Mouse (Mus musculus) CH12.LX (cell line): ENCODE measurements at regions not wholly inside any gene's neighbourhood (a gene's known extent, or its start where the extent isn't known, plus 50 kb on each side); places are given as distances from the start of the nearest gene placed in this dataset.

Experiments used
- DNase-seq: peaks from one replicate; pipeline ENCODE4 v3.0.0-alpha.2; 2013; ENCODE audit errors: extremely low read depth
- H3K27ac ChIP-seq: 2 replicates; pipeline ENCODE4 v1.5.1; 2012; ENCODE audit warnings: low read depth, mild to moderate bottlenecking, control low read depth, moderate library complexity; ENCODE audit not compliant: insufficient read depth
- H3K27me3 ChIP-seq: replicated peaks from 2 replicates; pipeline ENCODE3; 2012; ENCODE audit warnings: inconsistent platforms
- H3K36me3 ChIP-seq, 2 experiments: replicated peaks in 1 of 2; 2 replicates each; pipeline versions ENCODE3 to v1.6.1; 2012; ENCODE audit warnings: inconsistent platforms in 1 of 2, low read length in 1 of 2, mild to moderate bottlenecking in 1 of 2, mixed read lengths in 1 of 2, moderate library complexity in 1 of 2; ENCODE audit not compliant: control insufficient read depth in 1 of 2, insufficient read depth in 1 of 2
- H3K4me1 ChIP-seq, 2 experiments: 2 replicates each; pipeline ENCODE4 v1.6.1; 2012; ENCODE audit warnings: inconsistent platforms in 1 of 2, moderate library complexity in 1 of 2; ENCODE audit not compliant: insufficient read depth in 2 of 2, control insufficient read depth in 1 of 2
- H3K4me2 ChIP-seq: 2 replicates; pipeline ENCODE4 v1.6.1; 2012; ENCODE audit warnings: low read depth, mild to moderate bottlenecking, control low read depth; ENCODE audit not compliant: poor library complexity, insufficient read depth, severe bottlenecking
- H3K4me3 ChIP-seq, 3 experiments: fragments of 150-350 bp in 1 of 3; sonication (generic) in 1 of 3; replicated peaks in 1 of 3; 2 replicates each; pipeline versions ENCODE3 to v1.5.1; 2011 to 2012; ENCODE audit warnings: low read depth in 2 of 3, low read length in 2 of 3, mild to moderate bottlenecking in 2 of 3, moderate library complexity in 2 of 3, control low read depth in 1 of 3, improper control_type of control experiment in 1 of 3, inconsistent platforms in 1 of 3, mixed read lengths in 1 of 3; ENCODE audit not compliant: poor library complexity in 1 of 3
- H3K79me2 ChIP-seq: replicated peaks from 2 replicates; pipeline ENCODE4 v1.6.1; 2012; ENCODE audit warnings: mild to moderate bottlenecking, moderate library complexity; ENCODE audit not compliant: control insufficient read depth, poor library complexity, insufficient read depth, severe bottlenecking; ENCODE audit errors: extremely low read depth
- H3K9ac ChIP-seq: 2 replicates; pipeline ENCODE4 v1.6.1; 2012; ENCODE audit warnings: low read depth, mild to moderate bottlenecking, control low read depth, moderate library complexity; ENCODE audit not compliant: insufficient read depth
- H3K9me3 ChIP-seq: replicated peaks from 2 replicates; pipeline ENCODE3; 2012; ENCODE audit warnings: low read length, inconsistent platforms, mixed read lengths
- BHLHE40 ChIP-seq: IDR thresholded peaks from 2 replicates; pipeline ENCODE4 v1.6.1; 2011; ENCODE audit warnings: mild to moderate bottlenecking, low read depth, low read length, improper control_type of control experiment
- CTCF ChIP-seq, 2 experiments: IDR thresholded peaks in 1 of 2; conservative IDR thresholded peaks in 1 of 2; 2 replicates each; pipeline ENCODE4 v1.5.1; 2011 to 2012; ENCODE audit warnings: low read depth in 2 of 2, low read length in 2 of 2, improper control_type of control experiment in 1 of 2, inconsistent platforms in 1 of 2, mild to moderate bottlenecking in 1 of 2, moderate library complexity in 1 of 2
- E2F4 ChIP-seq: IDR thresholded peaks from 2 replicates; pipeline ENCODE4 v1.6.1; 2011; ENCODE audit warnings: low read depth, low read length, improper control_type of control experiment; ENCODE audit not compliant: insufficient replicate concordance
- ELF1 ChIP-seq: IDR thresholded peaks from 2 replicates; pipeline ENCODE4 v1.6.1; 2014; ENCODE audit warnings: low read depth, mild to moderate bottlenecking, inconsistent platforms, low read length, improper control_type of control experiment
- GABPA ChIP-seq: IDR thresholded peaks from 2 replicates; pipeline ENCODE4 v1.6.1; 2012; ENCODE audit warnings: low read depth, low read length, improper control_type of control experiment, inconsistent platforms; ENCODE audit not compliant: insufficient replicate concordance
- IRF4 ChIP-seq: IDR thresholded peaks from 2 replicates; pipeline ENCODE4 v1.6.1; 2014; ENCODE audit warnings: low read depth, mild to moderate bottlenecking, inconsistent platforms, low read length, improper control_type of control experiment
- JUN ChIP-seq: IDR thresholded peaks from 2 replicates; pipeline ENCODE4 v1.6.1; 2011; ENCODE audit warnings: low read depth, mild to moderate bottlenecking, low read length, improper control_type of control experiment, moderate library complexity; ENCODE audit not compliant: insufficient read depth
- JUND ChIP-seq: conservative IDR thresholded peaks from 2 replicates; pipeline ENCODE4 v1.6.1; 2011; ENCODE audit warnings: low read depth, low read length, improper control_type of control experiment
- MAX ChIP-seq: IDR thresholded peaks from 2 replicates; pipeline ENCODE4 v1.6.1; 2011; ENCODE audit warnings: low read length, improper control_type of control experiment
- MAZ ChIP-seq: IDR thresholded peaks from 2 replicates; pipeline ENCODE4 v1.6.1; 2012; ENCODE audit warnings: low read depth, mild to moderate bottlenecking, inconsistent platforms, low read length, improper control_type of control experiment, moderate library complexity
- MEF2A ChIP-seq: IDR thresholded peaks from 2 replicates; pipeline ENCODE4 v1.6.1; 2014; ENCODE audit warnings: low read depth, mild to moderate bottlenecking, inconsistent platforms, low read length, improper control_type of control experiment, borderline replicate concordance
- MXI1 ChIP-seq: IDR thresholded peaks from 2 replicates; pipeline ENCODE4 v1.6.1; 2011; ENCODE audit warnings: mild to moderate bottlenecking, low read depth, low read length, improper control_type of control experiment
- NELFE ChIP-seq: IDR thresholded peaks from 2 replicates; pipeline ENCODE4 v1.6.1; 2011; ENCODE audit warnings: low read depth, low read length, improper control_type of control experiment
- NRF1 ChIP-seq: IDR thresholded peaks from 2 replicates; pipeline ENCODE4 v1.6.1; 2014; ENCODE audit warnings: low read depth, mild to moderate bottlenecking, inconsistent platforms, low read length, improper control_type of control experiment, moderate library complexity
- PAX5 ChIP-seq: IDR thresholded peaks from 2 replicates; pipeline ENCODE4 v1.6.1; 2012; ENCODE audit warnings: low read length, inconsistent platforms, mixed read lengths
- POLR2A ChIP-seq: IDR thresholded peaks from 2 replicates; pipeline ENCODE4 v1.6.1; 2011; ENCODE audit warnings: low read depth, mild to moderate bottlenecking, improper control_type of control experiment, low read length
- RCOR1 ChIP-seq: conservative IDR thresholded peaks from 2 replicates; pipeline ENCODE4 v1.6.1; 2012; ENCODE audit warnings: low read depth, mild to moderate bottlenecking, inconsistent platforms, low read length, improper control_type of control experiment
- TCF12 ChIP-seq: IDR thresholded peaks from 2 replicates; pipeline ENCODE4 v1.6.1; 2014; ENCODE audit warnings: low read depth, mild to moderate bottlenecking, inconsistent platforms, low read length, improper control_type of control experiment
- USF1 ChIP-seq: IDR thresholded peaks from 2 replicates; pipeline ENCODE4 v1.6.1; 2014; ENCODE audit warnings: low read depth, mild to moderate bottlenecking, inconsistent platforms, low read length, improper control_type of control experiment
- ZC3H11A ChIP-seq: IDR thresholded peaks from 2 replicates; pipeline ENCODE4 v1.6.1; 2012; ENCODE audit warnings: low read depth, mild to moderate bottlenecking, inconsistent platforms, low read length, improper control_type of control experiment
- ZMIZ1 ChIP-seq: IDR thresholded peaks from 2 replicates; pipeline ENCODE4 v1.6.1; 2012; ENCODE audit warnings: low read depth, mild to moderate bottlenecking, inconsistent platforms, low read length, improper control_type of control experiment
- ZNF384 ChIP-seq: IDR thresholded peaks from 2 replicates; pipeline ENCODE4 v1.6.1; 2012; ENCODE audit warnings: low read depth, low read length, improper control_type of control experiment, inconsistent platforms
- dilution Hi-C: fragments of 300-500 bp; cut with MboI; formaldehyde crosslinking; loops from 2 replicates; pipeline ENCODE4 v1.14.3; 2020; ENCODE audit warnings: low sequenced_read_pairs; ENCODE audit not compliant: extremely low pct_unique_long_range_greater_than_20kb, extremely low pct_ligation_motif_present
- in situ Hi-C: fragments of 300-500 bp; cut with MboI; formaldehyde crosslinking; loops from 3 replicates; pipeline ENCODE4 v1.14.3; 2019; ENCODE audit warnings: low sequenced_read_pairs, low pct_ligation_motif_present, low pct_unique_long_range_greater_than_20kb, mixed read lengths

DNA sequence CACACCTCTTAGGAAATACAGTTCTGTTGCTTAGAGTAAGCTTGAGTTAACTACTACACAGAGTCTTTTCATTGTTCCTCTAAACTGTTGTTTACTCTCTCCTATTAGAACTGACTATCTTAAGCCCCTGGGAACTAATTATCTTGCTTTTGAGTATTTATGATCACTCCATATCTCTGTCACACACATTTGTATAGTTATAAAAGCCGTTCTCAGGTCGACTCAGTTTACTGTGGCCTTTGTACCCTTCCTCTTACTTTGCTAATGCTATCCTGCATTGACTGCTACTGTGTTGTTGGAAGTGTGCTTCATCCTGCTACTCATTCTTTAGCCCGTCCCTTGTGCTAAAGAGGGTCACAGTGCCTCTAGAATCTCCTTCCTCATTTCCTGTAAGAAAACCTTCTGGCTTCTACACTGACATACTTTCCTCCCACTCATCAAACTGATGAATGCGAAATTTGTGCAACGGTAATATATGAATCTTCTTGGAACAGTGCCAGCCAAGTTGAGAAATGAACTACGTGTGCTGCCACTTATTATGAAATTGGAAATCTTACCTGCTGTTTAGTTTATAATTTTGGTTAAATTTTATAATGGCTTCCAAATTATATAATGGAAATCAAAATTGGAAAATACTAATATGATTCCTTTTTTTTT lies 119.8 kb upstream of the Cblb start (continued):
- TF ChIP-seq MAX (no peak), BHLHE40 (no peak)

DNA sequence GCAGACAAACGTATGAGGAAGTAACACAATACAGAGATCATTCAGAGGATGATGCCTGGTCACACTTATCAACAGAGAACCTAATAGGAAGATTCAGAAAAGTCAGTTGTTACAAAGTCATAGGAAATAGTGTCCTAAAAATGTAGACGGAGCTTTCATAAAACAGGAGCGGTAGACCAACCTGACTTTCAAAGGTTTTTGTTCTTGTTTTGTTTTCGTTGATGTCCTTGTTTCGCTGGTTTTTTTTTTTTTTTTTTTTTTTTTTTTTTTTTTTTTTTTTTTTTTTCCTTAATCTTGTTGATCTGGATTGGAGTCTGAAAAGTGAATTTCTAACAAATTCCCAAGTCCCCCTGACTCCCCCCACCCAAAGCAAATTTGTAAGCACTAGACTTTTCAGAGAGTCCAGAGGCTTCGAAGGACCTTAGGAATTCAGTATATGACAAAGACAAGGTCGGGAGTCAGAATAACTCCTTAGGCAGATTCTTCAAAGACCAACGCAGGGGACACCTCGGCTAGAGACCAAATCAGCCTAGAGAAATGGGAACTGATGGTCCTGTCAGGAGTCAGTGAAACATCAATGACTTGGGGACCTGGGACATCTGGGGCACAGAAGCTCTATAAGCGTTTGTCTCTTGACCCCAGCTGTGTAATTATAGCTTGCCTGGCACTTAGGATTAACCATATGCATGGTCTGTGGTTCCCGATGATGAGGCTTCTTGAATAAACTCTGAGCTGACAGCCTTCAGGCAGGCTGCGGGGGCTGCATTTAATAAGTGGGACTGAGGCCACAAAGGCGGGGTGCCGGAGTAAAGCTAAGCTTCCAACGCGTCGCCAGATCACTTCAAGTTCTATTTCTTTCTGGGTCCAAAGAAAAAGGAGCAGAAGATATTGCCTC lies 115.7 kb upstream of the Cblb start:
- Histone ChIP-seq H3K36me3 (no peaks in the 10 kb centered on the region), H3K9me3 (peaks cover 3% of the 10 kb centered on the region), H3K4me3 (no peak overlapping the region), H3K4me1 (peaks cover 0 to 15% of the 10 kb centered on the region in 2 experiments; a peak in 2 of 4 replicates), H3K9ac (no peak overlapping the region), H3K27ac (no peak overlapping the region), H3K4me2 (no peak overlapping the region), H3K79me2 (no peaks in the 10 kb centered on the region), H3K27me3 (no peaks in the 10 kb centered on the region)
- no peak for DNase-seq
- in situ Hi-C loops (no loop called here), dilution Hi-C loops (no loop called here)
- TF ChIP-seq ZNF384 (peak; percentile 69), ZC3H11A (no peak), MAX (no peak)

DNA sequence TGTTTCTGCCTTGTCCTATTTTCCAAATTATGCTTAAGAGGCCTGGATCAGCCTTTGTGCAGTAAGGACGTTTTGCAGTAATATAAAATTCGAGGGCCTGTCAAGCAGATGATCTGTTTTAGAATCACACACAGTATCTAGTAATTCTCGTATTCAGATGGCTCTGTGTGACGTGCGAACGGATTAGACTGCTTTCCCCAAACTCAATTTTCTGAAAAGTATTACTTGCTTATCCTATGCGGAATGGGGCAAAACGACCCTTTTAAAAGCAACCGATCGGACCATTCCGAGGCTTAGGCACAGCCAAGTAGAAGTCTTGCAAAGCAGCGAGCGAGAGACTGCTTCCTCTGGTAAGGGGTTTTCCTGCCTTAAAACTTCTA lies 115.1 kb upstream of the Cblb start:
- H3K4me1 ChIP-seq = peaks cover 0 to 15% of the 10 kb centered on the region in 2 experiments; a peak in 2 of 4 replicates

More for the DNA sequence above, 115.1 kb upstream of the Cblb start:
- DNase-seq = no peak
- no peak overlapping the region for H3K4me3 ChIP-seq
- TF ChIP-seq CTCF (conservative IDR thresholded peaks at IDR 0.05 in 1 of 2, IDR thresholded peaks at IDR 0.05 in 1 of 2; ENCODE audit: low read depth in 2 of 2, low read length in 2 of 2) (no peak), POLR2A (no peak), MAZ (no peak), USF1 (no peak), NRF1 (no peak), ZC3H11A (no peak), ZMIZ1 (no peak), ELF1 (no peak), IRF4 (no peak), GABPA (no peak), MEF2A (no peak), PAX5 (no peak), MXI1 (no peak), NELFE (no peak), JUN (no peak), E2F4 (no peak), RCOR1 (no peak), JUND (no peak), TCF12 (no peak)
- TF ChIP-seq, all 38 proteins: peak for 0
- Histone ChIP-seq H3K79me2 (no peaks in the 10 kb centered on the region), H3K4me2 (no peak overlapping the region), H3K27me3 (no peaks in the 10 kb centered on the region), H3K9ac (no peak overlapping the region), H3K27ac (no peak overlapping the region), H3K9me3 (peaks cover 3% of the 10 kb centered on the region), H3K36me3 (no peaks in the 10 kb centered on the region)
- in situ Hi-C loops (no loop called here), dilution Hi-C loops (no loop called here)
